Mouse (Mus musculus): Measurements from ENCODE around the gene Tspan33. TPM values are rescaled to one million over a fixed set of nuclear protein-coding genes. Genes with fewer than 3 reads are reported as not detected.

The Tspan33 gene
- polyA plus RNA-seq, 1 experiment, result 7.1 TPM

DNA sequence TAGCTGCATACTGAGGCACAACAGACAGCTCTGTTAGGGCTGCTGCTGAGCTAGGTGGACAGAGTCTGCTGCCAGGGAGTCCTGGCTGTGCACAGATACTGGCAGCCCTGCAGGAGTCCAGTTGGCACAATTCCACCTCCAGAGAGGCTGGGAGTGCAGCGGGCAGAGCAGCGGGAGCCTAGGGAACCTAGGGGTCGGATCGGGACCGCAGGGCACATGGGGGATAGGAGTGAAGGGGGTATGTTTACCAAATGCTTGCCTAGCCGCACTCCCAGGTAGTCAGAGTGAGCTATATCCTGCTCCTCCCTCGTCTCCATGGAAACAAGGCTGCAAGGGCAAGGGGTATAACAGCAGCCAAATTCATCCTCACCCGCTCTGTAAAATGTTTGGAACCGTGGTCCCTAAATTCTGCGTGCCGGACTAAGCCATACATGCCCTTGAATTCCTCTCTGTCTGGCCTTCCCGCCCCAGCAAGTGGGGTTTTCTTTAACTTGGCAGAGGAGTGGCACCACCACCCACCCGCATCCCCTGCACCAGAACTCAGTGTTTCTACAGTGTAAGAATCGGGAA is 24.0 kb downstream of the Tspan33 start:
- peak overlapping the region; percentile 14 for H3K4me3 ChIP-seq (ENCODE audit: low read depth, low read length)
- H3K9me3 ChIP-seq (replicated peaks; ENCODE audit: control insufficient read depth, insufficient read depth, low read length, poor library complexity, severe bottlenecking), result no peaks in the 10 kb centered on the region
- no peak overlapping the region for H3K27ac ChIP-seq (ENCODE audit: insufficient read depth, low read length)
- no peaks in the 10 kb centered on the region for H3K4me1 ChIP-seq (ENCODE audit: control insufficient read depth, insufficient read depth, low read length)
- no peaks in the 10 kb centered on the region for H3K27me3 ChIP-seq (ENCODE audit: control insufficient read depth, insufficient read depth, low read length, poor library complexity, severe bottlenecking)
- H3K9ac ChIP-seq (ENCODE audit: low read depth, poor library complexity, severe bottlenecking), result no peak overlapping the region
- no peaks in the 10 kb centered on the region for H3K36me3 ChIP-seq (ENCODE audit: control insufficient read depth, insufficient read depth, low read length, poor library complexity, severe bottlenecking)
- TF ChIP-seq POLR2A (IDR thresholded peaks at IDR 0.05; ENCODE audit: insufficient read depth, low read length), result no peak

DNA sequence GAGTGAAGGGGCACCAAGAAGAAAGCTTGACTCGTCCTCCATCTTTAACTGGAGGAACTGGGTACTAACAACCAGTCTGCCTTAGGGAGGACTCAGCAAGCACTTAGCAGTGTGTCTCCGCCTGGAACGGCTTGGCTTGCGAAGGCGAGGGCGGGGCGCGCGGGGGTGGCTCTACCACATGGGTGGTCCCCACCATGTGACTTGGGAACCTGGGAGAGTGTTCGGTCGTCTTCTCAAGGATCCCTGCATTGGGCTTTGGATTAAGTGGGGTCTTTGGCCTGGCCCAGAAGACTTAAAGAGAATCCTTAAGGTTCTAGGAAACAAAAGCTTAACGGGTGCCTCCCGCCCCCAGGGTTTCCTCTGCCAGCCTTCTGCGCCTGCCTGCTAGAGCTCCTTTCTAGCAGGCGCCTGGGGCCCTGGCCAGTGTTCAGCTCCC is 24.9 kb downstream of the Tspan33 start:
- H3K36me3 ChIP-seq (ENCODE audit: control insufficient read depth, insufficient read depth, low read length, poor library complexity, severe bottlenecking), result no peaks in the 10 kb centered on the region
- peak overlapping the region; percentile 30; the same call in 1 of the 2 replicates for H3K27ac ChIP-seq (ENCODE audit: insufficient read depth, low read length)
- H3K9ac ChIP-seq (ENCODE audit: low read depth, poor library complexity, severe bottlenecking), result peak overlapping the region; percentile 37
- no peaks in the 10 kb centered on the region for H3K27me3 ChIP-seq (ENCODE audit: control insufficient read depth, insufficient read depth, low read length, poor library complexity, severe bottlenecking)
- H3K9me3 ChIP-seq (replicated peaks; ENCODE audit: control insufficient read depth, insufficient read depth, low read length, poor library complexity, severe bottlenecking), result no peaks in the 10 kb centered on the region
- peak; percentile 45; the same call in 1 of the 2 replicates for TF ChIP-seq EP300 (IDR thresholded peaks at IDR 0.05; ENCODE audit: insufficient read depth, low read depth, low read length)
- no peak for TF ChIP-seq CTCF (IDR thresholded peaks at IDR 0.05; ENCODE audit: low read depth, low read length)
- H3K4me3 ChIP-seq (ENCODE audit: low read depth, low read length), result peak overlapping the region; percentile 33
- H3K4me1 ChIP-seq (ENCODE audit: control insufficient read depth, insufficient read depth, low read length), result no peaks in the 10 kb centered on the region

GRCm38 (mm10) chr6:29721890-29722289 is 27.9 kb downstream of the Tspan33 start:
- Histone ChIP-seq H3K4me3 (ENCODE audit: low read depth, low read length) (no peak overlapping the region), H3K27me3 (ENCODE audit: control insufficient read depth, insufficient read depth, low read length, poor library complexity, severe bottlenecking) (no peaks in the 10 kb centered on the region), H3K27ac (ENCODE audit: insufficient read depth, low read length) (no peak overlapping the region), H3K4me1 (ENCODE audit: control insufficient read depth, insufficient read depth, low read length) (no peaks in the 10 kb centered on the region), H3K9me3 (replicated peaks; ENCODE audit: control insufficient read depth, insufficient read depth, low read length, poor library complexity, severe bottlenecking) (no peaks in the 10 kb centered on the region), H3K9ac (ENCODE audit: low read depth, poor library complexity, severe bottlenecking) (no peak overlapping the region), H3K36me3 (ENCODE audit: control insufficient read depth, insufficient read depth, low read length, poor library complexity, severe bottlenecking) (no peaks in the 10 kb centered on the region)
- no peak for TF ChIP-seq POLR2A (IDR thresholded peaks at IDR 0.05; ENCODE audit: insufficient read depth, low read length)
- TF ChIP-seq CTCF (IDR thresholded peaks at IDR 0.05; ENCODE audit: low read depth, low read length), result no peak
- no peak for TF ChIP-seq EP300 (IDR thresholded peaks at IDR 0.05; ENCODE audit: insufficient read depth, low read depth, low read length)

GRCm38 (mm10) chr6:29726576-29727200 is 32.7 kb downstream of the Tspan33 start:
- Histone ChIP-seq H3K4me1 (ENCODE audit: control insufficient read depth, insufficient read depth, low read length) (no peaks in the 10 kb centered on the region), H3K36me3 (ENCODE audit: control insufficient read depth, insufficient read depth, low read length, poor library complexity, severe bottlenecking) (no peaks in the 10 kb centered on the region), H3K9me3 (replicated peaks; ENCODE audit: control insufficient read depth, insufficient read depth, low read length, poor library complexity, severe bottlenecking) (no peaks in the 10 kb centered on the region), H3K27me3 (ENCODE audit: control insufficient read depth, insufficient read depth, low read length, poor library complexity, severe bottlenecking) (no peaks in the 10 kb centered on the region), H3K9ac (ENCODE audit: low read depth, poor library complexity, severe bottlenecking) (no peak overlapping the region), H3K4me3 (ENCODE audit: low read depth, low read length) (no peak overlapping the region), H3K27ac (ENCODE audit: insufficient read depth, low read length) (no peak overlapping the region)
- TF ChIP-seq POLR2A (IDR thresholded peaks at IDR 0.05; ENCODE audit: insufficient read depth, low read length), result no peak
- TF ChIP-seq CTCF (IDR thresholded peaks at IDR 0.05; ENCODE audit: low read depth, low read length), result no peak
- TF ChIP-seq EP300 (IDR thresholded peaks at IDR 0.05; ENCODE audit: insufficient read depth, low read depth, low read length), result no peak

DNA sequence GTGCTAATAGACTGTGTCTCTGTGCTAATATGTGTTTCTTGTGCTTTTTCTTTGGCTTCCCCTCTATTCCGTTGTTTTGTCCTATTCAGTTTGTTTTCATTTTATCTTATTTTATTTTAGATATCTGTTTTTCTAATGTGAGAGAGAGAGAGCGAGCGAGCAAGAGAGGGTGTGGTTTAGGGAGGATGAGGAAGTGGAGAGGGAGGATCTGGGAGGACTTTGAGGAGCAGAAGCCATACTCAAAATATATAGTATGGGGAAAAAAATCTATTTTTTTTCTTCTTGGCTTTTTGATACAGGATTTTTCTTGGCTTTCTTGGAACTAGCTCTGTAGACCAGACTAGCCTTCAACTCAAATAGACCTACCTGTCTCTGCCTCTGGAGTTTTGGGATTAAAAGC is 34.0 kb downstream of the Tspan33 start:
- no peak overlapping the region for H3K27ac ChIP-seq (ENCODE audit: insufficient read depth, low read length)
- TF ChIP-seq POLR2A (IDR thresholded peaks at IDR 0.05; ENCODE audit: insufficient read depth, low read length) (no peak), EP300 (IDR thresholded peaks at IDR 0.05; ENCODE audit: insufficient read depth, low read depth, low read length) (no peak), CTCF (IDR thresholded peaks at IDR 0.05; ENCODE audit: low read depth, low read length) (no peak)
- H3K9ac ChIP-seq (ENCODE audit: low read depth, poor library complexity, severe bottlenecking), result no peak overlapping the region
- no peaks in the 10 kb centered on the region; the same call in 1 of the 2 replicates for H3K27me3 ChIP-seq (ENCODE audit: control insufficient read depth, insufficient read depth, low read length, poor library complexity, severe bottlenecking)
- no peaks in the 10 kb centered on the region for H3K36me3 ChIP-seq (ENCODE audit: control insufficient read depth, insufficient read depth, low read length, poor library complexity, severe bottlenecking)
- H3K9me3 ChIP-seq (replicated peaks; ENCODE audit: control insufficient read depth, insufficient read depth, low read length, poor library complexity, severe bottlenecking), result no peaks in the 10 kb centered on the region
- no peaks in the 10 kb centered on the region for H3K4me1 ChIP-seq (ENCODE audit: control insufficient read depth, insufficient read depth, low read length)
- H3K4me3 ChIP-seq (ENCODE audit: low read depth, low read length), result no peak overlapping the region

- Histone ChIP-seq H3K36me3 (ENCODE audit: control insufficient read depth, insufficient read depth, low read length, poor library complexity, severe bottlenecking) (no peaks in the 10 kb centered on the region), H3K27ac (ENCODE audit: insufficient read depth, low read length) (no peak overlapping the region), H3K27me3 (ENCODE audit: control insufficient read depth, insufficient read depth, low read length, poor library complexity, severe bottlenecking) (no peaks in the 10 kb centered on the region; the same call in 1 of the 2 replicates), H3K4me3 (ENCODE audit: low read depth, low read length) (no peak overlapping the region), H3K9ac (ENCODE audit: low read depth, poor library complexity, severe bottlenecking) (no peak overlapping the region), H3K9me3 (replicated peaks; ENCODE audit: control insufficient read depth, insufficient read depth, low read length, poor library complexity, severe bottlenecking) (no peaks in the 10 kb centered on the region), H3K4me1 (ENCODE audit: control insufficient read depth, insufficient read depth, low read length) (no peaks in the 10 kb centered on the region)
- TF ChIP-seq CTCF (IDR thresholded peaks at IDR 0.05; ENCODE audit: low read depth, low read length) (no peak), POLR2A (IDR thresholded peaks at IDR 0.05; ENCODE audit: insufficient read depth, low read length) (no peak), EP300 (IDR thresholded peaks at IDR 0.05; ENCODE audit: insufficient read depth, low read depth, low read length) (no peak)
Observed at GRCm38 (mm10) chr6:29729491-29729890, 35.5 kb downstream of the Tspan33 start.
